Mouse (Mus musculus) midbrain, embryonic 13.5 days (tissue): ENCODE results near the gene Ralbp1. TPM values are rescaled to one million over a fixed set of nuclear protein-coding genes. Genes with fewer than 3 reads are reported as not detected.

Experiments used
- ATAC-seq: fragments of 200-750 bp; cut with Nextera tagmentation; 2 replicates; pipeline ENCODE4 v1.8.0; 2017; ENCODE audit warnings: mild to moderate bottlenecking, moderate TSS enrichment, moderate library complexity
- H3K27ac ChIP-seq: fragments of 300-500 bp; sonication (generic); 2 replicates; pipeline ENCODE4 v1.5.1; 2015; ENCODE audit warnings: inconsistent platforms, mild to moderate bottlenecking, moderate library complexity
- H3K27me3 ChIP-seq: fragments of 300-500 bp; sonication (generic); 2 replicates; pipeline ENCODE4 v1.6.1; 2015; ENCODE audit warnings: mild to moderate bottlenecking, inconsistent platforms
- H3K36me3 ChIP-seq: fragments of 300-500 bp; sonication (generic); 2 replicates; pipeline ENCODE4 v1.6.1; 2015; ENCODE audit warnings: mild to moderate bottlenecking, inconsistent platforms
- H3K4me1 ChIP-seq: fragments of 300-500 bp; sonication (generic); replicated peaks from 2 replicates; pipeline ENCODE4 v1.6.1; 2015; ENCODE audit warnings: inconsistent platforms
- H3K4me2 ChIP-seq: fragments of 300-500 bp; sonication (generic); replicated peaks from 2 replicates; pipeline ENCODE4 v1.6.1; 2015; ENCODE audit warnings: moderate library complexity, mild to moderate bottlenecking, inconsistent platforms
- H3K4me3 ChIP-seq: fragments of 300-500 bp; sonication (generic); replicated peaks from 2 replicates; pipeline ENCODE4 v1.5.1; 2015; ENCODE audit warnings: mild to moderate bottlenecking, inconsistent platforms
- H3K9ac ChIP-seq: fragments of 300-500 bp; sonication (generic); replicated peaks from 2 replicates; pipeline ENCODE4 v1.6.1; 2015; ENCODE audit warnings: mild to moderate bottlenecking, inconsistent platforms
- H3K9me3 ChIP-seq: fragments of 300-500 bp; sonication (generic); 2 replicates; pipeline ENCODE4 v1.6.1; 2016; ENCODE audit warnings: mild to moderate bottlenecking, inconsistent platforms
- WGBS: fragments of 180-500 bp; shearing (Covaris S2); methylation state at CpG from one replicate; pipeline ENCODE4 v1.1.7; 2015; 5-methylcytosine and 5-hydroxymethylcytosine counted together
- polyA plus RNA-seq: library from polyadenylated mRNA; unstranded; fragments of >200 nt; fragmentation: Nextera tagmentation; extraction: Ambion mirVana; gene quantifications from 2 replicates; pipeline ENCODE4 v1.2.1, GENCODE M21; 2015

Ralbp1 gene
- polyA plus RNA-seq, 1 experiment from 2014 or later, result 49.8 TPM

- Histone ChIP-seq H3K4me2 (no peak overlapping the region), H3K27me3 (no peaks in the 10 kb centered on the region), H3K27ac (no peak overlapping the region), H3K36me3 (peaks cover 65% of the 10 kb centered on the region), H3K4me1 (peaks cover 4% of the 10 kb centered on the region; the same call in 1 of the 2 replicates), H3K9ac (no peak overlapping the region), H3K4me3 (no peak overlapping the region), H3K9me3 (no peaks in the 10 kb centered on the region)
- no peak for ATAC-seq
- WGBS, result 89% methylated on average over 6 of the region's 6 CpGs
Observed at GRCm38 (mm10) chr17:65845423-65845822, 40.2 kb downstream of the Ralbp1 start.

- Histone ChIP-seq H3K9ac (no peak overlapping the region), H3K9me3 (no peaks in the 10 kb centered on the region), H3K4me3 (no peak overlapping the region), H3K4me2 (no peak overlapping the region), H3K27ac (no peak overlapping the region), H3K27me3 (no peaks in the 10 kb centered on the region), H3K4me1 (no peaks in the 10 kb centered on the region), H3K36me3 (peaks cover 71% of the 10 kb centered on the region)
- no peak for ATAC-seq
- 89% methylated on average over 10 of the region's 10 CpGs for WGBS
Observed at GRCm38 (mm10) chr17:65842669-65843381, 42.8 kb downstream of the Ralbp1 start.

- Histone ChIP-seq H3K4me1 (no peaks in the 10 kb centered on the region), H3K9me3 (no peaks in the 10 kb centered on the region), H3K27ac (no peak overlapping the region), H3K9ac (no peak overlapping the region), H3K36me3 (peaks cover 87% of the 10 kb centered on the region), H3K4me3 (no peak overlapping the region), H3K27me3 (no peaks in the 10 kb centered on the region), H3K4me2 (no peak overlapping the region)
- ATAC-seq, result no peak
- 89% methylated on average over 7 of the region's 7 CpGs for WGBS
Observed at GRCm38 (mm10) chr17:65839541-65840256, 45.9 kb downstream of the Ralbp1 start.

- Histone ChIP-seq H3K27ac (no peak overlapping the region), H3K4me1 (no peaks in the 10 kb centered on the region), H3K4me2 (no peak overlapping the region), H3K36me3 (peaks cover 94% of the 10 kb centered on the region), H3K4me3 (no peak overlapping the region), H3K9ac (no peak overlapping the region), H3K27me3 (no peaks in the 10 kb centered on the region), H3K9me3 (no peaks in the 10 kb centered on the region)
- WGBS, result 92% methylated on average over 3 of the region's 3 CpGs
- no peak for ATAC-seq
Observed at GRCm38 (mm10) chr17:65836746-65837145, 48.9 kb downstream of the Ralbp1 start.

- Histone ChIP-seq H3K27me3 (no peaks in the 10 kb centered on the region), H3K27ac (no peak overlapping the region), H3K4me2 (no peak overlapping the region), H3K9ac (no peak overlapping the region), H3K4me1 (no peaks in the 10 kb centered on the region), H3K9me3 (no peaks in the 10 kb centered on the region), H3K4me3 (no peak overlapping the region), H3K36me3 (peaks cover 93% of the 10 kb centered on the region)
- no peak for ATAC-seq
- 93% methylated on average over 3 of the region's 3 CpGs for WGBS
Observed at GRCm38 (mm10) chr17:65833891-65834290, 51.7 kb downstream of the Ralbp1 start.

GRCm38 (mm10) chr17:65830216-65830863 lies 55.3 kb downstream of the Ralbp1 start:
- Histone ChIP-seq H3K9me3 (no peaks in the 10 kb centered on the region), H3K4me3 (no peak overlapping the region), H3K27ac (no peak overlapping the region), H3K9ac (no peak overlapping the region), H3K36me3 (peaks cover 75% of the 10 kb centered on the region), H3K4me1 (peaks cover 19% of the 10 kb centered on the region), H3K4me2 (no peak overlapping the region), H3K27me3 (no peaks in the 10 kb centered on the region)
- ATAC-seq, result no peak
- 95% methylated on average over 13 of the region's 13 CpGs for WGBS

- H3K27me3 ChIP-seq, result no peaks in the 10 kb centered on the region
- no peak for ATAC-seq
- no peaks in the 10 kb centered on the region for H3K9me3 ChIP-seq
- H3K9ac ChIP-seq, result no peak overlapping the region
- H3K4me3 ChIP-seq, result no peak overlapping the region
- H3K27ac ChIP-seq, result no peak overlapping the region
- H3K4me1 ChIP-seq, result peaks cover 19% of the 10 kb centered on the region
- 91% methylated on average over 11 of the region's 11 CpGs for WGBS
- H3K36me3 ChIP-seq, result peaks cover 76% of the 10 kb centered on the region
- no peak overlapping the region for H3K4me2 ChIP-seq
Observed at GRCm38 (mm10) chr17:65828951-65829350, 56.6 kb downstream of the Ralbp1 start.

GRCm38 (mm10) chr17:65827904-65828303 lies 57.7 kb downstream of the Ralbp1 start:
- H3K4me1 ChIP-seq, result peaks cover 19% of the 10 kb centered on the region
- 89% methylated on average over 5 of the region's 5 CpGs for WGBS
- no peaks in the 10 kb centered on the region for H3K27me3 ChIP-seq
- ATAC-seq, result peak; percentile 44
- peaks cover 70% of the 10 kb centered on the region for H3K36me3 ChIP-seq
- H3K4me3 ChIP-seq, result no peak overlapping the region
- H3K4me2 ChIP-seq, result no peak overlapping the region
- no peaks in the 10 kb centered on the region for H3K9me3 ChIP-seq
- no peak overlapping the region for H3K9ac ChIP-seq
- H3K27ac ChIP-seq, result no peak overlapping the region

- H3K27me3 ChIP-seq, result no peaks in the 10 kb centered on the region
- H3K9me3 ChIP-seq, result no peaks in the 10 kb centered on the region
- peaks cover 71% of the 10 kb centered on the region for H3K36me3 ChIP-seq
- H3K4me1 ChIP-seq, result peaks cover 19% of the 10 kb centered on the region
- H3K9ac ChIP-seq, result no peak overlapping the region
- H3K27ac ChIP-seq, result no peak overlapping the region; the same call in 1 of the 2 replicates
- WGBS, result 56% methylated on average over 16 of the region's 16 CpGs
- ATAC-seq, result peak; percentile 38; the same call in 1 of the 2 replicates
- H3K4me2 ChIP-seq, result no peak overlapping the region
- no peak overlapping the region for H3K4me3 ChIP-seq
Observed at GRCm38 (mm10) chr17:65827119-65827840, 58.3 kb downstream of the Ralbp1 start.

- no peak overlapping the region for H3K27ac ChIP-seq
- no peaks in the 10 kb centered on the region for H3K9me3 ChIP-seq
- no peak overlapping the region for H3K4me3 ChIP-seq
- 64% methylated on average over 9 of the region's 9 CpGs for WGBS
- no peak for ATAC-seq
- H3K27me3 ChIP-seq, result no peaks in the 10 kb centered on the region
- H3K4me1 ChIP-seq, result peaks cover 19% of the 10 kb centered on the region
- peaks cover 71% of the 10 kb centered on the region for H3K36me3 ChIP-seq
- no peak overlapping the region for H3K9ac ChIP-seq
- H3K4me2 ChIP-seq, result no peak overlapping the region
Observed at GRCm38 (mm10) chr17:65826257-65826656, 59.3 kb downstream of the Ralbp1 start.

GRCm38 (mm10) chr17:65824246-65824645 lies 61.4 kb downstream of the Ralbp1 start:
- Histone ChIP-seq H3K27ac (no peak overlapping the region), H3K27me3 (no peaks in the 10 kb centered on the region), H3K4me3 (no peak overlapping the region), H3K4me2 (no peak overlapping the region), H3K4me1 (peaks cover 19% of the 10 kb centered on the region), H3K9ac (no peak overlapping the region), H3K36me3 (peaks cover 58% of the 10 kb centered on the region), H3K9me3 (no peaks in the 10 kb centered on the region)
- 91% methylated on average over 10 of the region's 10 CpGs for WGBS
- ATAC-seq, result no peak

GRCm38 (mm10) chr17:65822423-65822822 lies 63.2 kb downstream of the Ralbp1 start:
- Histone ChIP-seq H3K4me2 (no peak overlapping the region), H3K9me3 (no peaks in the 10 kb centered on the region), H3K27me3 (no peaks in the 10 kb centered on the region), H3K9ac (no peak overlapping the region), H3K36me3 (peaks cover 47% of the 10 kb centered on the region), H3K4me1 (peaks cover 10% of the 10 kb centered on the region), H3K4me3 (no peak overlapping the region), H3K27ac (no peak overlapping the region)
- no peak for ATAC-seq
- whole genome bisulfite sequencing, result 90% methylated on average over 5 of the region's 5 CpGs
